Mouse (Mus musculus): ENCODE results near the gene Havcr2.
"Not testable (repeated sequence)": the region's sequence is repeated elsewhere in the genome, so short reads cannot be mapped to it uniquely, and the experiment has no call there.

Gene Havcr2

DNA sequence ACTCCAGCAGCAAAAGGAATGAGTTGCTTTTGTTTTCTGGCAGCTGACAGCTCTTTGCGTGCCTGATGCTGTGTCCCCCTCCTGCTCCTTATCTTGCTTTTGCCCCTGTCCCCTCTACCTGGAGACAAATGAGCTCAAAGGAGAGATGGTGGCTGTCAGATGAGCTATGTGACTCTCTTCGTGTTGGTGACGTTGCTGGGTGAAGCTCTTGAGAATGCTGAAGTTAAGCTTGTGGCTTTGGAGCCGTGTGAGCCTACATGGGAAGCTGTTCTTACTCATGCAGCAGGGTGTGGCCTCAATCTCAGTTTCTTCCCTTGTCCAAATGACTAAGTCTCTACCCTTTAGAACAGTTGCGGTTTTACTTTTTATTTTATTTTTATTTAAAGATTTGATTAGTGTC lies 7.2 kb downstream of the Havcr2 start:
- no peak for DNase-seq

DNA sequence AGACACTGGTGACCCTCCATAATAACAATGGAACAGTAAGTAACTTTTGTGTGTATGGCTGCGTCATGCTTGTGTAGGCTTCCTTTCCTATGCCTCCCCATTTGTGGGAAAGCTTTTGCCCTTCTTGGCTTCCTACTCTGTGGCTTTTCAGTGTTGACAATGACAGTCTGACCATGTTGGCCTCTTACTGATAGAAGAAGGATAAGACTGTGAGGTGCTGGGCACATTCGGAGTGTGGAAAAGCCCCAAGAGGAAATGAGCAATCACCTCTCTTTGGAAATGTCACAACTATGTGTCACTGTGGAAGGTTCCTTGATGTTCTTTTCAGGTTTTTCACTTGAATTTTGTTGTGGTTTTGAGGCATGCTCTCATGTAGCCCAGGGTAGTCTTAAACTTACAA lies 12.1 kb downstream of the Havcr2 start:
- no peak for DNase-seq

DNA sequence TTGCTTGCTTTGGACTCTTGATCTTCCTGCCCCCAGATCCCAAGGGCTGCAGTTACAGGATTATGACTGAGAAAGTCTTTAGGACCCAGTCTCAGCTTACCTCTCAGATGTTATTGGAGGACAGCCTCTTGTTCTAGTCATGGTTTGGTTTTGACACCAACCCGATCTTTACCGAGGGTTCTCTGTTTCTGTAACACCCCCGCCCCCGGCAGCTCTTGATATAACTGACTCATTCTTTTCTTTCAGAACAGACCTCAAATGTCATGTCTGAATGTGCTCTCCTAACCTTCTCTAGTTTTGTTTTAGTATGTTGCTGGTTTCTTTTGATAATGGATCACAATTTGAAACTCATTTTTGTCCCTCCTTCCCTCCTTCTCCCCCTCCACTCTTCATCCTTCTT lies 19.5 kb downstream of the Havcr2 start:
- no peak for DNase-seq

DNA sequence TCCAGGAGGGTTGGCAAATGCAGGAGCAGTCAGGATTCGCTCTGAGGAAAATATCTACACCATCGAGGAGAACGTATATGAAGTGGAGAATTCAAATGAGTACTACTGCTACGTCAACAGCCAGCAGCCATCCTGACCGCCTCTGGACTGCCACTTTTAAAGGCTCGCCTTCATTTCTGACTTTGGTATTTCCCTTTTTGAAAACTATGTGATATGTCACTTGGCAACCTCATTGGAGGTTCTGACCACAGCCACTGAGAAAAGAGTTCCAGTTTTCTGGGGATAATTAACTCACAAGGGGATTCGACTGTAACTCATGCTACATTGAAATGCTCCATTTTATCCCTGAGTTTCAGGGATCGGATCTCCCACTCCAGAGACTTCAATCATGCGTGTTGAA lies 24.6 kb downstream of the Havcr2 start:
- DNase-seq = no peak

DNA sequence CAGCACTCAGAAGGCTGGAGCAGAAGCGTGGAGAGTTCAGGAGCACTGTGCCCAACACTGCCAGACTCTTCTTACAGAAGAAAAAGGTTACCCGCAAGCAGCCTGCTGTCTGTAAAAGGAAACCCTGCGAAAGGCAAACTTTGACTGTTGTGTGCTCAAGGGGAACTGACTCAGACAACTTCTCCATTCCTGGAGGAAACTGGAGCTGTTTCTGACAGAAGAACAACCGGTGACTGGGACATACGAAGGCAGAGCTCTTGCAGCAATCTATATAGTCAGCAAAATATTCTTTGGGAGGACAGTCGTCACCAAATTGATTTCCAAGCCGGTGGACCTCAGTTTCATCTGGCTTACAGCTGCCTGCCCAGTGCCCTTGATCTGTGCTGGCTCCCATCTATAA lies 25.8 kb downstream of the Havcr2 start:
- DNase-seq = no peak

DNA sequence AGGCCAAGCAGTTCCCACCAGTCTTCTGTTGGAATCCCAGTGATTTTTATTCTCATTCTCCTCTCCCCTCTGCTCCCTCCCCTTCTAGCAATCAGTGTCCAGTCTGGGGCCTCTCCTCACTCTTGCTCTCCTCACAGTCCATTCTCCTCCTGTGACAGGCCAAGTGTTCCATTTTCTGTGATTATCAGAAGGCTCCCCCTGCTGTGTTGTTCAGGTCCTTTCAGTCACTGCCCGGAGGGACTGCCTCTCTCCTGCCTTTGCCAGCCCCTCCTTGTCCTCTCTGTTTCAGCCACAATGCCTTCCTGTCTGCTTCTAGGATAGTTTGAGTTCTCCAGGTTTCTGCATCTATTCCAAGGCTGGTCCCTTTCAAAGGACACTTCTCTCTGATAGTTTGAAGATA lies 33.5 kb downstream of the Havcr2 start:
- DNase-seq = no peak

DNA sequence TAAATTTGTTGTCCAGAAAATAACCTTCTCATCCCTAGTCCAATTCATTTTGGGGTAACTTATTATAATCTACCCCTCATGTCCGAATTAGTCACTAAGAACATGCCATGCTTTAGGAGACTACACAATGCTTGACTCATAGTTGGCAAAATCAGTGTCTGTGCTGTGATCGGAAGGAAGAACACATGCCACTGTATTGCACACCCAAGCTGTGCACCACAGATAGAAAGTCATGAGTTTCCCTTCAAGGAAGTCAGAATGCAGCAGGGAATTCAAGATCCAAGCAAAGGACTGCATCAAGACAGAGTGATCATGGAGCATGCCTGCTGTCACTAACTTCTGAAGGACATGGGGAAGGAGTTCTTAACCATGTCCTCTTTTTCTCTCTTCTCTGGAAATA lies 33.9 kb downstream of the Havcr2 start:
- no peak for DNase-seq

DNA sequence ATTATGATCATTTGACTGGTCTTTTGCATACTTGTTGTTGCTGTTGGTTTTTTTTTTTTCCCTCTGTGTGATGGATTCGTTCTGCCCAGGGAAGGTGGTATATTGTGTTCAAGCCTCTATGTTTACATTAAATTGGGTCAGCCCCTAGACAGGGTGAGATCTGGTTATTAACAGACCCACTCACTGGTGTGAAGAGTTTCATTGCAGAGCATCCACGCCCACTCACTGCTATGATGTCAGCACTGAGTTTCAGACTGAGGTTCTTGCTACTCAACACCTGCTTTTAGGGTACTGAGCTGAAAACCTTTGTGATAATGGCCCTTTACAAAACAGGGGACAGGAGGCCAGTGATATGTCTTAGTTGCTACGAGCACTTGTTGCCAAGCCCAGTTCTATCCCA lies 52.4 kb downstream of the Havcr2 start:
- no peak for DNase-seq

DNA sequence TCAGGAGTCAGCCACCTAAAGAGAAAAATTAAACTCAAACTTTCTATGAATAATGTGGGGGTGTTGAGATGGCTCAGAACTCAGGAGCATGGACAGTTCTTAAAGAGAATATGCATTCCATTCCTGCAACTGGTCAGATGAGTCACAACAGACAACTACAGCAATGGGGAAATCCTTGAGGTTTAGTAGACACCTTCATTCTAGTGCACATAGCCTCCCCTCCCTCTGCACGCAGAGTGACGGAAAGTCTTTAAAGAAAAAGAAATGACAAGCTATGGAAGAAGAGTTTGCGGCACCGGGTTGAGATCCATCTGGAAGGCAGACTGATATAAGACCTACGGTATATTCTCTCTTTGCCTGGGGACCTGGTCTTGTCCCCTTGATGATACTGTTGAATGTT lies 55.2 kb downstream of the Havcr2 start:
- no peak for DNase-seq

DNA sequence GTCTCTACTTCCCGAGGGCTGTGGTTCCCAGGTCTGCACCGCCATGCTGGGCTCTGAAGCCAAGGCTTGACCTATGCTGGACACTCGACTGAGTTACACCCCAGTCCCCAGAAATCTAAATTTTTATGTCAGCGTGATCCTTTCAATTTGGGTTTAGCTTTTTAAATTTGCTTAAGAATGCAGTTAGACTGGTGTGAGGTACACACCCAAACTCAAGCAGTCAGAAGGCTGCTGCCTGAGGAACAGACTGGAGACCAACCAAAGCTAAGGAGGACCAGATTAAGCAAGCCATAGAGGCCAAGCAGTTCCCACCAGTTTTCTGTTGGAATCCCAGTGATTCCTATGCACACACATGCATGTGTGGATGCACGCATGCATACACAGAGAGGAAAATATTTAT lies 66.6 kb downstream of the Havcr2 start:
- DNase-seq = not testable (repeated sequence)

DNA sequence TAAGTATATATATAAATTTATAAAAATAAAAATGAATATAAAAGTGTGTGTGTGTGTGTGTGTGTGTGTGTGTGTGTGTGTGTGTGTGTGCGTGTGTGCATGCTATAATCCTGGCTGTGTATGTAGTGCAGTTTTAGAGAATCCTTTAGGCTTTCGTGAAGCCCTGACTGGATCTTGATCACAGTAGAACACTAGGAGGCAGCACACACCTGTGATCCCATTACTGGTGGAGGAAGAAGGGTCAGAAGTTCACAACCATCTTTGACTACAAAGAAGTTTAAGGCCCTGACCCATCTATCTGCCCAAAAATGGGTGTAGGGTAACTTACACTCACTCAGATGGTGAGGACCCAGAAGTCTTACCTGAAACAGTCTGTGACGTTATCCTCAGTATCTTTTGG lies 68.0 kb downstream of the Havcr2 start:
- DNase-seq = peak; percentile 15

DNA sequence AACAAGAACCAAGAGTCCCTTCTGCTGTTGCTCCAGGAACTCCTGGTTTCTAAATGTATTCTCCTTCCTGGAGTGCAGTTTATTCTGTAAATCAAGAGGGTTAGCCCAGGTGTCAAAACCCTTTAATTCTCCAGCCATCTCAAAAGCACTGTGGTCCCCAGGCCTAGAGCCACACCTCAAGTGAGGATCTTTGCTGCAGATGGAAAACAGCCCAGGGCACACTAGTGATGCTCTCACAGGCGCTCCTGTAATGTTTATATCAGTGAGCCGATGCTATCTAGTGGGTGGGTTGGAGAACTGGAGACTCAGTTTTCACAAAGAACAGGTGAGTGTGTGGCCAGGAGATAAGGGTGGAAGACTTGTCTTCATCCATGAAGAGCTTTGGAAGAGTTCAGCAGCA lies 69.2 kb downstream of the Havcr2 start, which contains the start of gene Gm12169:
Gene Gm12169 (plus strand): TSS at position 301 of the 400 bp plus-strand sequence.
- no peak for DNase-seq

DNA sequence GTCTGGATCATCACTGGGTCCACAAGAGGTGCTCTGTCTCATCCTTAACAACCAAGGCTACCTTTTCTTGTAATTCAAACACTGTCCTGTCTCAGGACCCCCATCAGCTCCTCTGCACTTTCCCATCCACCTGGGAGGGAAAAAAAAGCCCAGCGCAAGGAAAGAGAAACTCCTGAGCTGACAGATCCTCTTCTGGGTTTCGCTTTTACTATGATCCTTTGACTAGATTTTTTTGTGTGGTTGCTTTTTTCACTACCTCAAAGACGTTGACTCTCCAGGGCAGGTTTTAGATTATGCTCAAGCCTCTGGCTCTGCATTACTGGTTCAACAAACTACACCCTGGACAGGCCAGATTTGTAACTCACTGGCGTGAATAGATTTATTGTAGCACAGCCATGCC lies 75.4 kb downstream of the Havcr2 start:
- no peak for DNase-seq
